Mouse (Mus musculus): Measurements from ENCODE around the gene Clcnkb. TPM values are rescaled to one million over a fixed set of nuclear protein-coding genes. Genes with fewer than 3 reads are reported as not detected.

The Clcnkb gene
- polyA plus RNA-seq, 1 experiment, result not detected

DNA sequence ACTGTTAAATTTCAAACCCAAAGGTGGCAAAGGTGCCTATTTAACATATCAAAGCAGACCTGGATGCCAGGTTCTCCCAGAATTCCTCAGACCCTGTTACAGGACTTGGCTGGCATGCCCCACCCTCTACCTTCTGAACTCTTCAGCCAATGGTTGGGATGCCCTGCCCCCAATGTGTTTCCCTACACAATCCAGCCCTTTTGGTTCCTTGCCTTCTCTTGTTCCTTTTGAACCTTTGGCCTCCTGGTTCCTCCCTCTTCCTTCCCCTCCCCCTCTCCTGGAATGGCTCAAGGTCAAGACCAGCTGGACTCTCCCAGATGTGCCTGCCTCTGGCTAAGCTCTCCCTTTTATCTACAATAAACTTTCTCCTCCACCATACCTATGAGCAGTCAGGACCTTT is 25.1 kb upstream of the Clcnkb start:
- Histone ChIP-seq H3K27ac (ENCODE audit: insufficient read depth, low read length) (no peak overlapping the region), H3K4me3 (ENCODE audit: insufficient read depth, low read length) (no peak overlapping the region), H3K4me1 (ENCODE audit: control insufficient read depth, insufficient read depth, low read length) (no peaks in the 10 kb centered on the region)
- TF ChIP-seq CTCF (IDR thresholded peaks at IDR 0.05; ENCODE audit: extremely low read depth, insufficient read depth, low read length) (no peak), POLR2A (IDR thresholded peaks at IDR 0.05; ENCODE audit: extremely low read depth, insufficient read depth, low read length) (no peak)

GRCm38 (mm10) chr4:141439083-141439803 is 23.4 kb upstream of the Clcnkb start:
- no peak overlapping the region for H3K27ac ChIP-seq (ENCODE audit: insufficient read depth, low read length)
- no peak overlapping the region for H3K4me3 ChIP-seq (ENCODE audit: insufficient read depth, low read length)
- TF ChIP-seq POLR2A (IDR thresholded peaks at IDR 0.05; ENCODE audit: extremely low read depth, insufficient read depth, low read length) (0 out of 2 replicates have a peak, but pooled peaks have one; percentile 16), CTCF (IDR thresholded peaks at IDR 0.05; ENCODE audit: extremely low read depth, insufficient read depth, low read length) (no peak)
- H3K4me1 ChIP-seq (ENCODE audit: control insufficient read depth, insufficient read depth, low read length), result no peaks in the 10 kb centered on the region

- H3K27ac ChIP-seq (ENCODE audit: insufficient read depth, low read length), result 0 out of 2 replicates have a peak within 1 kb of the TSS, but pooled peaks have one; percentile 70
- TF ChIP-seq POLR2A (IDR thresholded peaks at IDR 0.05; ENCODE audit: extremely low read depth, insufficient read depth, low read length) (0 out of 2 replicates have a peak, but pooled peaks have one; percentile 10), CTCF (IDR thresholded peaks at IDR 0.05; ENCODE audit: extremely low read depth, insufficient read depth, low read length) (no peak)
- H3K4me1 ChIP-seq (ENCODE audit: control insufficient read depth, insufficient read depth, low read length), result no peaks in the 10 kb centered on the region
- peak within 1 kb of the TSS; percentile 30; the same call in 1 of the 2 replicates for H3K4me3 ChIP-seq (ENCODE audit: insufficient read depth, low read length)
Observed at GRCm38 (mm10) chr4:141435974-141436373, 20.2 kb upstream of the Clcnkb start, which contains the start of gene Srarp. Srarp (minus strand) TSS chr4:141436105.

- TF ChIP-seq CTCF (IDR thresholded peaks at IDR 0.05; ENCODE audit: extremely low read depth, insufficient read depth, low read length) (no peak), POLR2A (IDR thresholded peaks at IDR 0.05; ENCODE audit: extremely low read depth, insufficient read depth, low read length) (no peak)
- Histone ChIP-seq H3K27ac (ENCODE audit: insufficient read depth, low read length) (no peak overlapping the region), H3K4me1 (ENCODE audit: control insufficient read depth, insufficient read depth, low read length) (no peaks in the 10 kb centered on the region), H3K4me3 (ENCODE audit: insufficient read depth, low read length) (no peak overlapping the region)
Observed at GRCm38 (mm10) chr4:141433191-141433590, 17.4 kb upstream of the Clcnkb start.

GRCm38 (mm10) chr4:141432666-141433065 is 16.9 kb upstream of the Clcnkb start:
- Histone ChIP-seq H3K27ac (ENCODE audit: insufficient read depth, low read length) (no peak overlapping the region), H3K4me3 (ENCODE audit: insufficient read depth, low read length) (no peak overlapping the region), H3K4me1 (ENCODE audit: control insufficient read depth, insufficient read depth, low read length) (no peaks in the 10 kb centered on the region)
- TF ChIP-seq POLR2A (IDR thresholded peaks at IDR 0.05; ENCODE audit: extremely low read depth, insufficient read depth, low read length), result no peak
- TF ChIP-seq CTCF (IDR thresholded peaks at IDR 0.05; ENCODE audit: extremely low read depth, insufficient read depth, low read length), result no peak

GRCm38 (mm10) chr4:141430997-141431396 is 15.2 kb upstream of the Clcnkb start:
- TF ChIP-seq CTCF (IDR thresholded peaks at IDR 0.05; ENCODE audit: extremely low read depth, insufficient read depth, low read length) (peak; percentile 86), POLR2A (IDR thresholded peaks at IDR 0.05; ENCODE audit: extremely low read depth, insufficient read depth, low read length) (no peak)
- no peak overlapping the region for H3K27ac ChIP-seq (ENCODE audit: insufficient read depth, low read length)
- no peaks in the 10 kb centered on the region for H3K4me1 ChIP-seq (ENCODE audit: control insufficient read depth, insufficient read depth, low read length)
- H3K4me3 ChIP-seq (ENCODE audit: insufficient read depth, low read length), result no peak overlapping the region

DNA sequence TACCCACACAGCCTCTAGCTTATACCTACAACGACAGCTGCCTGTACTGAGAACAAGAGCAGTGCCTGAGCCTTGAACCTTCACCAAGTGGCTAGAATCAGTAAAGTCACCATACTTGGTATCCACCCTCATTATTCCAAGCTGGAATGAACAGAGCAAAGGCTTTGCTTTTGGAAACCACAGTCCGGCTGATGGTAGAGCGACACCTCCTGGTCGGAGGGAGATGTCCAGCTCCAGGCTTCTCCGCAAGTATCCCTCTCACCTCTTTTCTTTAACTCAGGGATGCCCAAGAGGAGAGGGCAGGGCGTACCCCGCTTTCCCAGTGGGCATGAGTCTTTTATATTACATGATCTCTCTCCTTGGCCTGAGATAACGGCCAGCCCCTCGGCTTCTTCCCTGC is 14.0 kb upstream of the Clcnkb start:
- Histone ChIP-seq H3K4me1 (ENCODE audit: control insufficient read depth, insufficient read depth, low read length) (peaks cover under 1% of the 10 kb centered on the region; the same call in 1 of the 2 replicates), H3K4me3 (ENCODE audit: insufficient read depth, low read length) (no peak overlapping the region), H3K27ac (ENCODE audit: insufficient read depth, low read length) (no peak overlapping the region)
- TF ChIP-seq CTCF (IDR thresholded peaks at IDR 0.05; ENCODE audit: extremely low read depth, insufficient read depth, low read length) (peak; percentile 52), POLR2A (IDR thresholded peaks at IDR 0.05; ENCODE audit: extremely low read depth, insufficient read depth, low read length) (no peak)

- Histone ChIP-seq H3K4me1 (ENCODE audit: control insufficient read depth, insufficient read depth, low read length) (peaks cover 2% of the 10 kb centered on the region; the same call in 1 of the 2 replicates), H3K4me3 (ENCODE audit: insufficient read depth, low read length) (no peak overlapping the region), H3K27ac (ENCODE audit: insufficient read depth, low read length) (no peak overlapping the region)
- no peak for TF ChIP-seq CTCF (IDR thresholded peaks at IDR 0.05; ENCODE audit: extremely low read depth, insufficient read depth, low read length)
Observed at GRCm38 (mm10) chr4:141429381-141429780, 13.6 kb upstream of the Clcnkb start.

- Histone ChIP-seq H3K4me1 (ENCODE audit: control insufficient read depth, insufficient read depth, low read length) (peaks cover 2% of the 10 kb centered on the region; the same call in 1 of the 2 replicates), H3K27ac (ENCODE audit: insufficient read depth, low read length) (no peak overlapping the region), H3K4me3 (ENCODE audit: insufficient read depth, low read length) (no peak overlapping the region)
- TF ChIP-seq POLR2A (IDR thresholded peaks at IDR 0.05; ENCODE audit: extremely low read depth, insufficient read depth, low read length) (no peak), CTCF (IDR thresholded peaks at IDR 0.05; ENCODE audit: extremely low read depth, insufficient read depth, low read length) (no peak)
Observed at GRCm38 (mm10) chr4:141427921-141428320, 12.1 kb upstream of the Clcnkb start.
